Mouse (Mus musculus): ENCODE data around the gene Tctn3. TPM values are rescaled to one million over a fixed set of nuclear protein-coding genes. Genes with fewer than 3 reads are reported as not detected.

Tctn3 gene
- polyA plus RNA-seq, 1 experiment from 2014 or later: 5.0 TPM

- Histone ChIP-seq H3K9me3 (ENCODE audit: control insufficient read depth, low read length) (no peaks in the 10 kb centered on the region), H3K27me3 (replicated peaks; ENCODE audit: control insufficient read depth, insufficient read depth, low read length) (no peaks in the 10 kb centered on the region), H3K4me2 (no peak overlapping the region), H3K4me3 (ENCODE audit: low read depth, low read length) (no peak overlapping the region), H3K27ac (ENCODE audit: low read depth, low read length) (no peak overlapping the region), H3K36me3 (ENCODE audit: control insufficient read depth, insufficient read depth, low read length) (peaks cover 15% of the 10 kb centered on the region), H3K9ac (ENCODE audit: low read depth, low read length) (no peak overlapping the region), H3K4me1 (replicated peaks; ENCODE audit: control insufficient read depth, insufficient read depth, low read length) (peaks cover 1% of the 10 kb centered on the region; the same call in 1 of the 2 replicates)
- ATAC-seq (replicated peaks; ENCODE audit: low FRiP score) (no peak), DNase-seq (ENCODE audit: low spot score) (no peak)
- 86% methylated on average over 6 of the region's 6 CpGs for WGBS
These were observed 63.6 kb downstream of the Tctn3 start for GRCm38 (mm10) chr19:40548386-40548785.

Other genes with a start within 250 kb of the Tctn3 start
- gene Sorbs1, start 98.5 kb downstream of the Tctn3 start, polyA plus RNA-seq (2014; fragmentation: Nextera tagmentation; extraction: Ambion mirVana): 41.9 and 45.0 TPM in 2 replicates
- 103 and 114 TPM in 2 replicates for gene Aldh18a1, start 23.8 kb downstream of the Tctn3 start, polyA plus RNA-seq (2014; fragmentation: Nextera tagmentation; extraction: Ambion mirVana)
- 3.0 and 3.8 TPM in 2 replicates for gene Entpd1, start 133 bp upstream of the Tctn3 start, polyA plus RNA-seq (2014; fragmentation: Nextera tagmentation; extraction: Ambion mirVana)
- 3.6 and 5.3 TPM in 2 replicates for gene Cc2d2b, start 136.5 kb upstream of the Tctn3 start, polyA plus RNA-seq (2014; fragmentation: Nextera tagmentation; extraction: Ambion mirVana)
- 12.4 and 13.2 TPM in 2 replicates for gene Ccnj, start 219.0 kb upstream of the Tctn3 start, polyA plus RNA-seq (2014; fragmentation: Nextera tagmentation; extraction: Ambion mirVana)

All from liver, embryonic 11.5 days (tissue).